Mouse (Mus musculus): ENCODE results near the gene Ccdc78. TPM values are rescaled to one million over a fixed set of nuclear protein-coding genes. Genes with fewer than 3 reads are reported as not detected.
"Not testable (repeated sequence)": the region's sequence is repeated elsewhere in the genome, so short reads cannot be mapped to it uniquely, and the experiment has no call there.

The Ccdc78 gene
- polyA plus RNA-seq, 1 experiment, result not detected

DNA sequence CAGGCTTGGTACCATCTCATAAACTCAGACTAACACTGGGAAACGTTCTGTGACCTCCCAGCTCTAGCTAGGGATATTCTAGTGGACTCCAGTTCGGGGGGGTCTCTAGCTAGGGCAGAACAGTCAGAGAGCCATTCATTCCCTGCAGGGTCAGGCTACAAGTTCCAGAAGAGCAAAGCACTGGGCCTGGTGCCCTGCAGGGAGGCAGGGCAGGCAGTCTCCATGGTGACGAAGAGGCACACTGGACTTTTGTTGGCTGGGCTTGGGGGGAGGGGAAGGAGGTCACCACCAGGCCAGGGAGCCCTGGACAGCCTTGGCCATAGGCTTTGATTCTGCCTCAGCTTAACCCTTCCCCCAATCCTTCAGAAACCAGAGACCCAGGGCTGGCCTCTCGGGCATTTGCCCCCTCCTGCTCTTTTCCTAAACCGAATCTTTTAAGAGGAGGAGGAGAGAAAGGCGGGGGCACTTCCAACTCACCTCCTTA, 9.3 kb downstream of the Ccdc78 start, which contains the start of gene AC134908.4:
TSS of gene AC134908.4 (minus strand) at position 51 of the 484 bp plus-strand sequence.
- no peak for DNase-seq (ENCODE audit: low read depth in 1 of 2, low spot score in 2 of 2)
- peak within 1 kb of the TSS; percentile 69 for H3K4me3 ChIP-seq (ENCODE audit: extremely low read depth, insufficient read depth, insufficient read length)
- peaks cover 15% of the 10 kb centered on the region for H3K4me1 ChIP-seq (ENCODE audit: control insufficient read depth, insufficient read depth, insufficient read length)
- 68% methylated on average over 6 of the region's 6 CpGs for WGBS
- TF ChIP-seq CTCF (IDR thresholded peaks at IDR 0.05; ENCODE audit: extremely low read depth, insufficient read depth, insufficient read length, insufficient replicate concordance), result no peak
- no peak for TF ChIP-seq POLR2A (IDR thresholded peaks at IDR 0.05; ENCODE audit: low read depth, low read length)
- H3K27me3 ChIP-seq (ENCODE audit: control insufficient read depth, insufficient read depth, low read length), result no peaks in the 10 kb centered on the region
- no peaks in the 10 kb centered on the region for H3K36me3 ChIP-seq (ENCODE audit: control insufficient read depth, insufficient read depth, low read length)
- no peak within 1 kb of the TSS for H3K27ac ChIP-seq (ENCODE audit: insufficient read depth, low read length)

DNA sequence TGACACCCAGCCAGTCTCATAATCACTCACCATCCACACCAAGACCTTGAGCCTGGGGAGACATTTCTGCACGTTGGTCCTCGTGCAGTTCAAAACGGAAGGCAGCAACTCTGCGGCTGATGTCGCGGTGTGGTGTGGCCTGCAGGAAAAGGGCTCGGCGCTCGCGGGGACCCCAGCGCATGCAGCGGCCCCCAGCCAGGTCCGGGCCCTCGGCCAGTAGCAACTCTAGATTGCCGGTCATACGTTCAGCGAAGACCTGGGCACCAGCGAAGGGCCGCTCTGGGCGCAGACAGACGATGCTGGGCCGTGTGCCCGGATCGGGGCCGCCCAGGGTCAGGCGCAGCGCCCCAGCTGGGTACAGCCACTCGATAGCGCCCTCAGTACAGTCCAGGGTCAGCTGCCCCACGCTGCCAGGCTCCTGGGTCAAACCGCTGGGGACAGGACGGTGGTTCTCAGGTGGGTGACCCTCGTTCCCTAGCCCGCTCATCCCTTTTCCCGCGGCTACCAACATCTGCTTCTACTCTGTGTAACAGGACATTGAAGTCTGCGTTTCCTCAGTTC, 9.9 kb downstream of the Ccdc78 start:
- 2% methylated on average over 37 of the region's 37 CpGs for WGBS

DNA sequence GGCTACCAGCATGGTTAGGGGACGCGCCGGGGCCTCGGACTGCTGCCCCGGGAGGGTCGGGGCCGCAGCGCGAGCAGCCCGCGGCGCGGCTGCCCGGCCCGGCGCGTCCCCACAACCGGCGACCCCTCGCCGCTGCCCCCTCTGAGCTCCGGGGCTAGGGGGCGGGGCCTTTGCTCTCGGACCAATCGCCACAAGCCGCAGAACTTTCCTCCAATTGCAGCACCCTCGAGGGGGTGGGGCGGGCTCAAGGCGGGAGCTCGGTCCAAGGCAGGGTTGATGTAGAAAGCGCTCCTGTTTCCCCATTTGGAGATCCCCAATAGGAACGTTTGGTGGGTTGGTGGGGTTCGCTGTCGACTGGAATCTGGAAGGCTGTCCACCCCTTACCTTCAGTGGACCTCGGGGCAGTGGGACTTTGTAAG, 10.6 kb downstream of the Ccdc78 start, which contains the start of gene Metrn:
TSS of gene Metrn (minus strand) at position 186 of the 419 bp plus-strand sequence.
- Histone ChIP-seq H3K27ac (ENCODE audit: insufficient read depth, low read length) (no peak within 1 kb of the TSS), H3K36me3 (ENCODE audit: control insufficient read depth, insufficient read depth, low read length) (no peaks in the 10 kb centered on the region), H3K27me3 (ENCODE audit: control insufficient read depth, insufficient read depth, low read length) (no peaks in the 10 kb centered on the region), H3K4me1 (ENCODE audit: control insufficient read depth, insufficient read depth, insufficient read length) (peaks cover 11% of the 10 kb centered on the region; the same call in 1 of the 2 replicates), H3K4me3 (ENCODE audit: extremely low read depth, insufficient read depth, insufficient read length) (peak within 1 kb of the TSS; percentile 69)
- 2% methylated on average over 33 of the region's 35 CpGs for WGBS
- DNase-seq (ENCODE audit: low read depth in 1 of 2, low spot score in 2 of 2), result peak; percentile 45 to 87
- TF ChIP-seq CTCF (IDR thresholded peaks at IDR 0.05; ENCODE audit: extremely low read depth, insufficient read depth, insufficient read length, insufficient replicate concordance) (no peak), POLR2A (IDR thresholded peaks at IDR 0.05; ENCODE audit: low read depth, low read length) (no peak)

More for the DNA sequence above, 9.9 kb downstream of the Ccdc78 start:
- DNase-seq (ENCODE audit: low read depth in 1 of 2, low spot score in 2 of 2), result no peak
- H3K36me3 ChIP-seq (ENCODE audit: control insufficient read depth, insufficient read depth, low read length), result no peaks in the 10 kb centered on the region
- H3K4me3 ChIP-seq (ENCODE audit: extremely low read depth, insufficient read depth, insufficient read length), result peak overlapping the region; percentile 69
- no peak overlapping the region for H3K27ac ChIP-seq (ENCODE audit: insufficient read depth, low read length)
- no peaks in the 10 kb centered on the region for H3K27me3 ChIP-seq (ENCODE audit: control insufficient read depth, insufficient read depth, low read length)
- peaks cover 14% of the 10 kb centered on the region for H3K4me1 ChIP-seq (ENCODE audit: control insufficient read depth, insufficient read depth, insufficient read length)
- no peak for TF ChIP-seq POLR2A (IDR thresholded peaks at IDR 0.05; ENCODE audit: low read depth, low read length)
- TF ChIP-seq CTCF (IDR thresholded peaks at IDR 0.05; ENCODE audit: extremely low read depth, insufficient read depth, insufficient read length, insufficient replicate concordance), result no peak

DNA sequence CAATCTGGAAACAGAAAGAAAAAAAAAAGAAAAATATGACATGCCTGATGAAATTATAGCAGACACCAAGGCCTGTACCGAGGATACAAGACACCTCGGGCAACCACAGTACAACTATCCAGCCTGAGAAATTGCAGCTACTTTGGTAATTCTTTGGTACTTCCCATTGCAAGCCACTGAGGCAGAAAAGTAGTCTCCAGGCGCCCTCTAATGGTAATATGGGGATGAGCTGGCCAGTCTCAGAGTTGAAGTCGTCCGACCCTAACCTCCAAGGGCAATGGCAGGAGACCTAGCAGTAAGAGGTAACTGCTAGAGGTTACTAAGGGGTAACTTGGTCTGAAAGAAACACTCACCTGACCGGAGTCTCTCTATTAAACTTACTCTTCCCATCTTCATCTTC, 14.6 kb downstream of the Ccdc78 start:
- WGBS, result 5% methylated on average over 6 of the region's 6 CpGs
- no peaks in the 10 kb centered on the region for H3K27me3 ChIP-seq (ENCODE audit: control insufficient read depth, insufficient read depth, low read length)
- H3K4me1 ChIP-seq (ENCODE audit: control insufficient read depth, insufficient read depth, insufficient read length), result peaks cover 3% of the 10 kb centered on the region; the same call in 1 of the 2 replicates
- H3K4me3 ChIP-seq (ENCODE audit: extremely low read depth, insufficient read depth, insufficient read length), result no peak overlapping the region
- H3K36me3 ChIP-seq (ENCODE audit: control insufficient read depth, insufficient read depth, low read length), result no peaks in the 10 kb centered on the region
- TF ChIP-seq CTCF (IDR thresholded peaks at IDR 0.05; ENCODE audit: extremely low read depth, insufficient read depth, insufficient read length, insufficient replicate concordance) (peak; percentile 80; the same call in 1 of the 2 replicates), POLR2A (IDR thresholded peaks at IDR 0.05; ENCODE audit: low read depth, low read length) (no peak)
- no peak overlapping the region for H3K27ac ChIP-seq (ENCODE audit: insufficient read depth, low read length)
- peak; percentile 63 to 71 for DNase-seq (ENCODE audit: low read depth in 1 of 2, low spot score in 2 of 2)

DNA sequence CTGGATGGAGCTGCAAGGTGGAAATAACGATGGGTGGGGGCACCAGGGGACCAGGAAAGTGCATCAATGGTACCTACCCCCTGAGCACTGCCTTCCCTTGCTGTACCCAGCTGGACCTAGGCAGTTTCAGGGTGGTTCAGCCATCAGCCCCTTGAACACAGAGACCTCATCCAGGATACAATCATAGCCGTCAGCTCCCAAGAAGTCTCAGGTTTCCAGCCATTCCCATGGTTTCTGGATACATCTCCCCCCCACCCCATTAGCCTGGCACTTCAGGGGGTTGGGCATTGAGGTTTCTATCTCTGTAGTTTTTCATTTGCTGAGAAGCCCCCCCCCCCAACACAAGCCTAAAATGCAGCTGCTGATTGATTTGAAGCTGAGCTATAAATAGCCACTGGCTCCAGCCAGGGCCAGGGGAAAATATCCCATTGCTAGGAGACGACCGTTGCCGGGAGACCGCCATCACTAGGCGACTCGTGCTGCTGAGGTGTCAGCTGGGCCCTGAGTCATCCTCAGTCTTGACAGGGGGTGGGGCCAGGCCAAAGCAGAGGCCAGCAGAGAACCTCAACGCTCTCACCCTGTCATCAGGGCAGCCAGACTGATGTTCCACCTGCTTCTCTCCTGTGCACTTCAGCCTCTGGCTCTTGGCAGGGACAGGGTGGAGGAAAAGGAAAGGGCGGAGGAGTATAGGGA, 16.6 kb downstream of the Ccdc78 start:
- no peaks in the 10 kb centered on the region for H3K27me3 ChIP-seq (ENCODE audit: control insufficient read depth, insufficient read depth, low read length)
- H3K36me3 ChIP-seq (ENCODE audit: control insufficient read depth, insufficient read depth, low read length), result no peaks in the 10 kb centered on the region
- H3K4me3 ChIP-seq (ENCODE audit: extremely low read depth, insufficient read depth, insufficient read length), result no peak overlapping the region
- no peak for TF ChIP-seq POLR2A (IDR thresholded peaks at IDR 0.05; ENCODE audit: low read depth, low read length)
- no peak for TF ChIP-seq CTCF (IDR thresholded peaks at IDR 0.05; ENCODE audit: extremely low read depth, insufficient read depth, insufficient read length, insufficient replicate concordance)
- H3K4me1 ChIP-seq (ENCODE audit: control insufficient read depth, insufficient read depth, insufficient read length), result no peaks in the 10 kb centered on the region
- H3K27ac ChIP-seq (ENCODE audit: insufficient read depth, low read length), result no peak overlapping the region
- no peak for DNase-seq (ENCODE audit: low read depth in 1 of 2, low spot score in 2 of 2)
- 17% methylated on average over 10 of the region's 10 CpGs for WGBS

DNA sequence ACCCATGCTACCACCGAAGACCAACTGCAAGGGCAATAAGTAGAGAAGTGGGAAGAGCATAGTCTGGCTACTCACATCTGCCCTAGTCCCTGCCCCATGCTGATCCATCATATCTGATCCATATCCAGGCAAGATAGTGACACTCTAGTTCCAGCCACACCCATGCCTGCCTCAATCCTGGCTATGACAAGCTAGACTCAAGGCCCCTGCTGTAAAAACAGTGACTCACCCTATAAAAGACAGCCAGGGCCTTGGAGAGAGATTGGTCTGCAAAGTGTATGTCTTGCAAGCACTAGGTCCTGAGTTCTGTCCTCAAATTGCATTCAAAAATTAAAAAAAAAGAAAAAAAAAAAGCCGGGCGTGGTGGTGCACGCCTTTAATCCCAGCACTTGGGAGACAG, 20.1 kb downstream of the Ccdc78 start:
- DNase-seq (ENCODE audit: low read depth in 1 of 2, low spot score in 2 of 2), result no peak
- H3K27ac ChIP-seq (ENCODE audit: insufficient read depth, low read length), result no peak overlapping the region
- no peak overlapping the region for H3K4me3 ChIP-seq (ENCODE audit: extremely low read depth, insufficient read depth, insufficient read length)
- H3K36me3 ChIP-seq (ENCODE audit: control insufficient read depth, insufficient read depth, low read length), result no peaks in the 10 kb centered on the region
- 78% methylated on average over 4 of the region's 4 CpGs for WGBS
- H3K4me1 ChIP-seq (ENCODE audit: control insufficient read depth, insufficient read depth, insufficient read length), result peaks cover 9% of the 10 kb centered on the region
- no peak for TF ChIP-seq POLR2A (IDR thresholded peaks at IDR 0.05; ENCODE audit: low read depth, low read length)
- no peak for TF ChIP-seq CTCF (IDR thresholded peaks at IDR 0.05; ENCODE audit: extremely low read depth, insufficient read depth, insufficient read length, insufficient replicate concordance)
- peaks cover 19% of the 10 kb centered on the region for H3K27me3 ChIP-seq (ENCODE audit: control insufficient read depth, insufficient read depth, low read length)

DNA sequence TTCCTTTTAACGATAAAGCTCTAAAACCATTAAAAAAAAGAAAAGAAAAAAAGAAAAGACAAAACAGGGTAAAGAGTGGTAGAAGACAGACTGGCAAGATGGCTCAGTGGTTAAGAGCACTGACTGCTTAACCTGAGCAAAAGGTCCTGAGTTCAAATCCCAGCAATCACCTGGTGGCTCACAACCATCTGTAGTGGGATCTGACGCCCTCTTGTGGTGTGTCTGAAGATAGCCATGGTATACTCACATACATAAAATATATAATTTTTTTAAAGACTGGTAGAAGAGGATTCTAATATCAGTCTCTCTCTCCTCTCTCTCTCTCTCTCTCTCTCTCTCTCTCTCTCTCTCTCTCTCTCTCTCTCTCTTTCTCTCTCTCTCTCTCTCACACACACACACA, 21.1 kb downstream of the Ccdc78 start:
- H3K27me3 ChIP-seq (ENCODE audit: control insufficient read depth, insufficient read depth, low read length), result peaks cover 19% of the 10 kb centered on the region
- not testable (repeated sequence) for H3K4me1 ChIP-seq (ENCODE audit: control insufficient read depth, insufficient read depth, insufficient read length); H3K27ac ChIP-seq (ENCODE audit: insufficient read depth, low read length); H3K4me3 ChIP-seq (ENCODE audit: extremely low read depth, insufficient read depth, insufficient read length); H3K36me3 ChIP-seq (ENCODE audit: control insufficient read depth, insufficient read depth, low read length); DNase-seq (ENCODE audit: low read depth in 1 of 2, low spot score in 2 of 2)
- 44% methylated on average over 2 of the region's 2 CpGs for WGBS

All from spleen, adult 2 months (tissue).